Mouse (Mus musculus): ENCODE data around the gene Gm8439.

The Gm8439 gene

DNA sequence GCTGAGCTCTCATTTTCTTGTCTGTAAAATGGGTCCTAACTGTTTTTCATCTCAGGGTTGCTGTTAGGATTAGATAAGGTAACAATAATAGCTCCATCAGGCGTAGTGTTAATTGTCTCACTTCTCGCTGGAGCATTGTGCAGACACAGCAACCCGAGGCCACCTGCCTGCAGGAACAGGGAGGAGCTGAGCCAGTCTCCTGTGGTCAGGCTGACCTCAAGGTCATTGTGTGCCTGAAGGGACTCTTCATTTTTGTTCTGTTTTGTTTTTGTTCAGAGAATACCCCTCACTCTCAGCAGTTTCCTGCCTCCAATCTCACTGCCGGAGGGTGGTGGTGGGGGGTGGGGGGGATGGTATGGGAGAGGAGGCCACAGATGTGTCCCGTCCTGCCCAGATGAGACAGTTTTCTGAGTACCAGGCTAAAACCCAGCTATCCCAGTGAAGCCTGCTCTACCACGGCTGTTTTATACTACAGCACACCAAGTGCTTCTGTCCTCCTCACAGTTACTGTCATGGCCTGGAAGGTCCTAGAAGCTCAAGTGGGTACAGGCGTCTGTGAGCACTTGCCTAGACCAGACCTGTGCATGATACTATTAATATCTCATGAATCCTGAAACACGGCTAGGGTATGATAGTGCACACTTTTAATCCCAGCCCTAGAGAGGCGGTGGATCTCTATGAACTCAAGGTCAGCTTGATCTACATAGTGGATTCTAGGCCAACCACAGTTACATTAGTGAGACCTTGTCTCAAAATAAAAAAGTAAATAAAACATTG lies 23.9 kb downstream of the Gm8439 start:
- no peak for DNase-seq (ENCODE audit: low read depth, low spot score)

DNA sequence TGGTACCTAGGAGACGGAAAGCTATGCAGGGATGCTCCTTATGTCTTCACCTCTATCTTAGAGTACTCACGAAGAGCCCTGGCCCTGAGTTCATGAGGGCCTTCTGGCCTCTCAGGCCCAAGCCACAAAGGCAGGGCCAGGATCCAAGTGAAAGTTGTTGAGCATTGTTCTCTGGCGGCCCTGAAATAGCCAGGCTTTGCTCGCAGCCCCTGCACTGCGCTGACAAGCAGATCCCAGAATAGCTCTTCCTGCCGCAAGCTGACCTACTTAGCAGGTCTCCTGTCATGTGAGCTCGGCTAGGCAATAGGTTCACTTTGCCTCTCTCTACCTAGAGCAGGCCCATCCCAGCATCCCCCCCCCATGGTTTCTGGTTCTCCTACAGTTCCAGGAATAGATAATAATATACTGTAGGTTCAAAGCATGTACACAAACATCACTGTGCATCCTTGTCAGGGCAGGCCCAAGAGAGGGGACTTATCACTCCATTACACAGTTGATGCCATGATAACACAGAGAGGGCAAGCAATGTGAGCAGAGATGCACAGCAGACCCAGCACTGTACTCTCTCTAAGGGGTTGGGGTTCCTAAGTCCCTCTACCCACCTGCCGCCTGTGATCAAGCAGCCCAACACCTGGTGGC lies 25.3 kb downstream of the Gm8439 start:
- no peak for DNase-seq (ENCODE audit: low read depth, low spot score)

DNA sequence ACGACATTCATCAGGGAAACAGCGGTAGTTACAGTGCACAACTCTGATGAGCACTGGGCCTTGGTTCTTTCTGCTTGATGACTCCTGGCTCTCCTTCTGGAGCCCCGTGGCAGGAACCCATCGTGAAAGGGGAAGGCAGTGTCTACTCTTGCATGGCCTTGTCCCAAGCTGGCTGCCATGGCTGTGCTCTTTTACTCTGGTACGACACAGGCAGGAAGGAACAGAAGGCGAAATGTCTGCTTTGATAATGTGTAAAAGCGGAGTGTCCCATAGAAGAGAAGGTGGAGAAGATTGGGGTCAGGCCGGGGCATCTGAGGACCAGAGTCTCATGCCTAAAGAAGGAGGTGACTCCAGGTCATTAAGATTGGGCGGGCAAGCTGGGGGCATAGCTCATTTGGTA lies 26.1 kb downstream of the Gm8439 start:
- DNase-seq (ENCODE audit: low read depth, low spot score): no peak

DNA sequence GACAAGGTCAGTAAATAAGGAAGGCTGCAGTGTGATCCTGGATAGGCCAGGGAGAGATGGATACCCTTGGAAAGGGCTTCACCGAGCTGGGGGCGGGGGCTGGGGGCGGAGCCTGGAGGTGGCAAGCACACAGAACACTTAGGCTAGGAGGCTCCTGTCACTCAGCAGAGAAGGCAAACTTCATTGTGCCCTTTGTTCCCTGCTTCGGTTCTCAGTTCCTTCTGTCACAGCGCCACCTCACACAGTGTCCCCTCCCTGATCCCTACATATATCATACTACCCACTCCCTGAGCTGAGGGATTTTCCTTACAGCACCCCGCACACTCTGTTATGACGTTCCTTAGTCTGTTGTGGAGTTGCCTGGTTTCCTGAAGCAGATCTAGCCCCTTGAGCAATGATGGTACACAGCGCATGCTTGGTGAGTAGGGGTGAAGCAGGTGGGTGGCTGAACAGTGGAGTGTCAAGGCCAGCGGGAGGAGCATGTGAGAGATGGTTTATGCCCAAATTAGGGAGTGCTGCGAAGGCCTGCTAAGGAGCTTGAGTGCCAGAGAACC lies 27.1 kb downstream of the Gm8439 start:
- DNase-seq (ENCODE audit: low read depth, low spot score): no peak

DNA sequence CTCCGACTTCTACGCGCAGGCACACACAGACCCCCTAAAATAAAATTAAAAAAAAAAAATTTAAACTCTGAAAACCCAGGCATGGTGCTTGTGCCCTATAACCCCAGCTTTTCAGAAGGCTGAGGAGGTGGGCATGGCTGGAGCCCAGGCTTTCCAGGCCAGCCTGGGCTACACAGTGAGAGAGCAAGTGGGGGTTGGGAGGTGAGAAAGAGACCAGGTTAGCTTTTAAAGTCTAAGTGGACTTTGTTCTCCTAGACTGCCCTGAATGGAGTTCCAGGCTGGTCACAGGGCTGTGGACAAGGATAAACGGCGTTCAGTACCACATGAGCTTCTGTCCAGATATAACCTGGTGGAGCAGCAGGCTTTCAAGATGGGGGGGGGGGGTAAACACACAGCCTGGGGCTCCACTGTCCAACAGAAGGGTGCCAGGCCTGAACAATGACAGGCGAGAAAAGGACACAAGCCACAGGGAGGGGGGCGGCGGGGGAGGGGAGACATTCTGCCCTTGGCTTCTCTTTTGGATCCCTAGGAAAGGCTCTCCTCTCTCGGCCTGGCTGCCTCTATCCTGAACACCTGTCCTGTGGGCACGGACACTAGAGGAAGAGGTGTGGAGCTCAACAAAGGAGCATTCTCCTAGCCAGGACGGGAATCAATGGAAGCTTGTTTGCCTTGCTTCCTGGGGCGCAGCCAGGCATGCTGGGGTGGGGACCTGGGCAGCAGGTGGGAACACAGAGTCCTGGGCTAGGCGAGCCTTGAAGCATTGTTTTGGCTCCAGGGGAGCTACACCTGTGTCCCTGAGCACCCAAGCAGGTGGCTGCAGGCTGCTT lies 27.9 kb downstream of the Gm8439 start:
- no peak for DNase-seq (ENCODE audit: low read depth, low spot score)

DNA sequence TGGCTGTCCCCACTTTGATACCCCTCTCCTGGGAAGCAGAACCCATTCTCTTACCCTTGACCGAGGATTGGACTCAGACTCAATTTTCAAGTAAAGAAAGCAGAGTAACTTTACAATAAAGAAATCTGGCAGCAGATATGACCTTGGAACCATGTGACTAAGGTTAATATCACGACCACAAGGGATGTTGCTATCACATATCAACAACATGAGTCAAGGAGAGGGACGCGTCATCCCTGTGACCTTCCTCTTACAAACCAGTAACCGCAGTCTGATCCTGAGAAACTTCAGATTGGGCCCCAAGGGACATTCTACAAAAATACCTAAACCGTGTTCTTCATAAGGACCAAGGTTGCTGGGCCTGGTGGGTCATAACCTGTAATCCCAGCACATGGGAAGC lies 39.2 kb downstream of the Gm8439 start:
- no peak for DNase-seq (ENCODE audit: low read depth, low spot score)

DNA sequence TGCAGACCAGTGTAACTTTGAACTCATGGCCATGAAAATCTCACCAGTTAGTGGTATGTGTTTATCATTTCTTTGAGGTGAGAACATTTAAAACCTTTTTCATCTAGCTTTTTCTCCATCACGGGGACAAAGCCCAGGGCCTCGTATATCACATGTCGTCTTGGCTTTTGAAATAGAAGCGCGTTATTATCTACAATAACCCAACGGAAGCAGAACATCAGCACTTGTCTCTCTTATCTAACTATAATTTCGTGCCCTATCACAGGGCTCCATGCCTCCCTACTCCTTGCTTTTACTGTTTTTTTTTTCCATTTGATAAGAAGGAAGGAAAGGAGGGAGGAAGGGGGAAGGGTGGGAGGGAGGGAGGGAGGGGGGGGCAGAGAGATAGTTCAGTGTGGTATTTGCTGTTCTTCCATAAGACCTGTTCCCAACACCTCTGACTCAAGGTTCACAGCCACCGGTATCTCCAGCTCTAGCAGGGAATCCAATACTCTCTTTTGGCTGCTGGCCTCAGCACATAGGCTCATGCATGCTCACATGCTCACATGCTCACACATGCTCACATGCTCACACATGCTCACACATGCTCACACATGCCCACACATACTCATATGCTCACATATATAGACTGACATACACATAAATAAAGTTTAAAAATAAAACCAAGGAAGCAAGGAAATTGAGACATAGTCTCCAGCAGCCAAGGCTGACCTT lies 41.8 kb downstream of the Gm8439 start:
- DNase-seq (ENCODE audit: low read depth, low spot score): no peak

DNA sequence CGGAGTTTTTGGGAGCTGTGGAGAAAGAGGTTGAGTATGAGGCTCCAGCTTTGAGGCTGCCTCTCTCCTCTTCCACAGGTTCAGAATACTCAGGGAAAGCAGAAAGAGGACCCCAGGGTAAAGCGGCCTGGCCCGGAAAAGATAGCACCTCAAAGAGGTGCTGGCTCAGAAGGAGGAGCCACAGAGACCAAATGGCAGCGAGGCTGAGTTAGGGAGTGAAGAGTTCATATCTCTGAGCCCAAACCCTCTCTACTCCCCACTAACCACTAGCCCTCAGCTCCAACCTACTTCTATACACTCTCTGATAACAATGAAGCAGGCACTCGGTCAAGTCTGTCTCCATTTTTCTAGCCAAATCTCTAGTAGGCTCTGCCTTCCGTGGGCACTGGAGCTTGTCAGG lies 43.3 kb downstream of the Gm8439 start:
- no peak for DNase-seq (ENCODE audit: low read depth, low spot score)

DNA sequence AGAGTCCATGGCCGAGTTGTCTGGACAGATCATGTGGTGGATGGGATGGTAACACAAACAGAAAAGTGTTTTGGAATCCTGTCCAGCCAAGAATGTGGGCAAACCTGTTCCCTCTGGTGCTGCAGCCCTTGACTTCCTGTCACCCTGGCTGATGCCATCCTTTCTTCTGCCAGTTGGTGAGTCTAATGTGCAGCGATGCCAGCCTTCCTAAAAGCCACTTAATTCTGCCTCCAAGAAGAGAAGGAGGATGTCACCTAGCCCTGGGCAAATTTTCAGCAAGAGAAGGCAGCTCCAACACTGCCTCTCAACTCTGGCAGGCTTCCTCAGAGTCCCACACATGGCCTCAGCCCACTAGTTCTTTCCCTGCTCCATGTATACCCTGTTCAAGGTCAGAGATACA lies 46.8 kb downstream of the Gm8439 start:
- DNase-seq (ENCODE audit: low read depth, low spot score): no peak

DNA sequence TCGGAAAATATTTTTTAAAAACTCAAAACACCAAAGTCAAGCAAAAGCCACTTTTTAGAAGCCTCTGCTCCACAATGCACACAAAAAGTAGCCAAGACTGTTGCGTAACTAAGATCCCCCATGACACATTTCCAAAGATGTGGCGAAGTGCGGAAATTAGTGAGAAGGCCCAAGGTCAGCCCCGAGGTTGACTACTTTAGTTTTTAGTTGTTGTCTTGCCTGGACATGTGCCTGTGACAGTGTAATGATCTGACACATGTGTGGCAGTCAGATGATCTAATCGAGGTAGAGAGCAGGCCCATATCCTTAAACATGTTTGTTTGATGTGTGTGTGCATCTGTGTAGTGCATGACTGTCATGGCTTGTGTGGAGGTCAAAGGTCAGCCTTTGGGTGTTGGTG lies 53.4 kb downstream of the Gm8439 start:
- DNase-seq (ENCODE audit: low read depth, low spot score): no peak

DNA sequence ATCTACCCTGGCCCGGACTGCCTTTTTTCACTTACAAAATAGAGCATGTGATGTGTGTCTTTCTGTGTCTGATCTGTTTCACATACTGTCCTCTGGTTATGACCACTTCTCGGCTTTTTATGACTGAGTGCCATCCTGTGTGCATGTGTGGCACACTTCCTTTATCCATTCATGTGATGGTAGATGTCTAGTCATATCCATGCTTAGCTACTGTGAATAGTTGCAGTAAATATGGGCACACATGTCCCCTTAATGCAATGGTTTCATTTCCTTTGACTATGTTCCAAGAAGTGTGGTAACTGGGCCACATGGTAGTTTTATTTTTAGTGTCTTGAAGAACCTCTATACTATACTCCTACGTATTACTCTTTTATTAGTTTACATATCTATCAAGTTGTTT lies 55.4 kb downstream of the Gm8439 start:
- DNase-seq (ENCODE audit: low read depth, low spot score): no peak

DNA sequence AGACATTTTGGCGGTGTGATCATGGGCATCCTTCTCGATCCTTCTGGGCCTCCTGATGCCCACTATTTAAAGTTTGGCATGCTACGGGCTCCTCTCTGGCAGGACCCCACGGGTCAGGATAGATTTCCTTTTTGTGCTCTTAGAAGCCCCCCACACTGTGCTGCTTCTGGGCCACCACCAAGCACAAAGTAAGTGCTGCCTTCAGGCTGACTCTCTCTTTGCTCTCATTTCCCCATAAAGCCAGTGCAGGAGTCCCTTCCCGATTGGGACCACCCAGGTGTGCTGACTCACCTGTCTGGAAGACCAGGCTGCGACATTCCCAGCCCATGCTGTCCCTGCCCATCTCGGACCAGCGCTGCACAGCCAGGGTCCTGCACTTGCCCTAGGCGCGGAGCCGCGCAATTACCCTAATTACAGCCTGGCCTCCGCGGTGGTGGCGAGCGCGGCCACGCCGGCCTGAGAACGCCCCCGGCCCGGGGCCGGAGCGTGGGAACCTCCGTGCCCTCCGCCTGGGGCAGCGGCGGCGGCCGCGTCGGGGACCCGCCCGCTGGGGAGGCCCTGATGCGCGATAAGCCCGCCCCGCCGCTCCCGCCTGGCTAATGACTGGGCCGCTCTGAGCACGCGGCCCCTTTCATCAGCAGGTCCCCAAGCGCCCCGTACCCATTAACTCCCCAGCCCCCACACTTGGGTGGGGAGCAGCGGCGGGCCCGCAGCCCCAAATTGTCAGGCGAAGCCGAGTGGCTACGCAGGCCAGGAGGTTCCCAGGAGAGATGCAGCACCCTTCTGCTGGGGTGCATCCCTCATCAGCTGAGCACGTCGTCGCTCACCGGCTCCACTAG lies 61.0 kb downstream of the Gm8439 start:
- DNase-seq (ENCODE audit: low read depth, low spot score): no peak

DNA sequence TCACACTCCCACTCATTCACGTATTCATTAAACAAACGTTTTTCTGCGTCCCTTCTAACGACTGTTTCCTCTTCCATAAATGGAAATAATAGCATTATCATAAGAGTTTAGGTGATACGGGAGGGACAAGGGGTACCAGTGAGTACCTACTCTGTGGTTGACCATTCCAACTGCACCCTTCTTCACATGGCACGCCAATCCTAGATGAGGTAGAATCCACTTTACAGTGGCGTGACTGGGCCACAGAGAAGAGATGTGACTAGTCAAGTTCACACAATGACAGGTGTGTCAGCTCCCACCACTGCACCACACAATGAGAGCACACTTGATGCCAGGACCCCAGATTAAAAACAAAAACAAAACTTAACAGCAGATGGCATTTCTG lies 61.7 kb downstream of the Gm8439 start:
- no peak for DNase-seq (ENCODE audit: low read depth, low spot score)

DNA sequence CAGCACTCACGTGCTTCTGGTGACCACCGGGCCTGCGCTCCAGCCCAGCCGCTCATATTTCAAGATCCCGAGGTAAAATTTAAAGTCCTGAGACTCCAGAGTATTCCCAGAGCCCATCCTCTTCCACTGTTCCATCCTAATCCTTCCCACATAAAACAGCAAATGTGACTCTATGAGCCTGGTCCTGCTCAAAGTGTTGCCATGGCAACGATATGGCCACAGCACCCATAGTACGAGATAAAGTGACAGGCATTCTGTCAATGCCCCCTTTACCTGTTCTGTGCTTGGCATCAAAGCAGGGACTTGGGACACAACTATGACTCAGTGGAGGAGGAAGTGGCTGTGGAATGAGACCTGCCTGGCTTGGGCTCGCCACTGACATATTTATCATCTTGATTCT lies 67.4 kb downstream of the Gm8439 start:
- DNase-seq (ENCODE audit: low read depth, low spot score): no peak
